Mouse (Mus musculus) urinary bladder, postnatal 25 days (tissue): ENCODE measurements around the gene Cacna1a.
A peak's percentile ranks its signal among the peaks of the same experiment; 100 is the strongest.

Source experiments
- DNase-seq: peaks from one replicate; pipeline ENCODE4 v3.0.0; 2022; ENCODE audit warnings: low spot score

Cacna1a gene

GRCm38 (mm10) chr8:84637946-84638554 lies 249.8 kb downstream of the Cacna1a start:
- DNase-seq: no peak

- peak; percentile 19 for DNase-seq
Measured at GRCm38 (mm10) chr8:84638555-84639161, 250.4 kb downstream of the Cacna1a start.

GRCm38 (mm10) chr8:84639162-84640009 lies 251.1 kb downstream of the Cacna1a start:
- DNase-seq: peak; percentile 95

GRCm38 (mm10) chr8:84640010-84640588 lies 251.9 kb downstream of the Cacna1a start:
- no peak for DNase-seq

GRCm38 (mm10) chr8:84640617-84641294 lies 252.5 kb downstream of the Cacna1a start:
- DNase-seq: no peak

- DNase-seq: no peak
Measured at GRCm38 (mm10) chr8:84641578-84642361, 253.5 kb downstream of the Cacna1a start.

GRCm38 (mm10) chr8:84643019-84643418 lies 254.8 kb downstream of the Cacna1a start:
- no peak for DNase-seq

GRCm38 (mm10) chr8:84646800-84647199 lies 258.6 kb downstream of the Cacna1a start:
- no peak for DNase-seq

DNA sequence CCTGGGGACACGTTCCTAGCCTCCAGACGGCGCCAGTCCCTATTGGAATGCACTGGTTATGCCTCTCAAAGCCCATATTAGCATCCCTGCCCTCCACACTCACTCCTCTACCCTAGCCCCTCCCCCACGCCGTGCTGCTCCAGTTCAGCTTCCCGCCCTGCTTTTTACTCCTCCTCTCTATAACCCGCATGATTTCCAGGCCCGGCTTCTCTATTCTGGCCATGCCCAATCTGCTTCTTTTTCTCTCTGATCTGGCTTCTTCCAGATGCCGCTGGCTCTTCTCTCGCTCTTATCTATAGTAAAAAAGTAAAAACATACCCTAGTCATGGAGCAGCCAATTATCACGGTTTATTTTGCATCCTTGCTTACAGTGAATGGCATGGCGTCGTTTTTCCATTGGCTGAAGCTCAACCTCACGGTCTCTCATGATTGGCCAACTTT lies 259.2 kb downstream of the Cacna1a start:
- DNase-seq: no peak

GRCm38 (mm10) chr8:84650213-84650612 lies 262.0 kb downstream of the Cacna1a start:
- DNase-seq: no peak

DNA sequence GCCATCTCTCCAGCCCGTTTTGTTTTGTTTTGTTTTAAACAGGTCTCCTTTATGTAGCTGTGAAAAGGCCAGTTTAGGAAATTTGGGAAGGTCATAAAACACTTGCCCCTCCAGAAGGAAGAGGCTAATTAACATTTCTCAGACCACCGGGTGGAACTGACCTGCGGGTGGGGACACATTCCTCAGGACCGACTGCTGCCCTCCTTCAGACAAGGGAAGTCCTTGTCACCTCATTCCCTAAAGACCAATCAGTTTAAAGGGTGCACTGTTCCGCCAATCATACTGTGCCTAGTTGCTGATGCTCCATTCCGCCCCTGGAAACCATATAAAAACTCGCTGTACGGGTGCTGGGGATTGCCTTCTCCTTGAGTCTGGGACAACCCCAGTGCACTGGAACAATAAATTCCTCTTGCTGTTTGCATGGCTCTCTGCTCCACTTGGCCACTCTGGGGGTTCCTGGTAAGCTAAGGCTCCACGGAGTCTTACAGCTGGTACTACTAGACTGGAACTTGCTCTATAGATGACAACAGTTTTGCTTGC lies 264.9 kb downstream of the Cacna1a start:
- no peak for DNase-seq

GRCm38 (mm10) chr8:84654597-84654996 lies 266.4 kb downstream of the Cacna1a start:
- DNase-seq: no peak

GRCm38 (mm10) chr8:84655336-84656190 lies 267.3 kb downstream of the Cacna1a start:
- no peak for DNase-seq

DNA sequence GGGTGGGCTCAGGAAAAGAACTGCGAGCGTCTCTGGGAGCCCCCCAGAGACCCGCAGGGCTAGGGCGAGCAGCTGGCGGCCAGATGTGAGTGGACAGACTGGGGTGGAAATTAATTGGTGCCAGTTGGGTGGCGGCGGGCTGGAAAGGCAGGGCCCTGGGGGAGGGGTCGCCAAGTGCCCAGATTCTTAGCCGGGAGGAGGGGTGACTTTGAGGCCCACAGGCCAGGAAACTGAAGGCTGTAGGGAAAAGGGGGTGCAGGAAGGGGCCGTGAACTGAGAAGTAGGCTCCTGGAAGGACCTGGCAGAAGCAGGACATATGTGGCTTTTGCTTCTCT lies 267.9 kb downstream of the Cacna1a start:
- no peak for DNase-seq

GRCm38 (mm10) chr8:84656641-84657126 lies 268.4 kb downstream of the Cacna1a start:
- DNase-seq: peak; percentile 62

- no peak for DNase-seq
Measured at GRCm38 (mm10) chr8:84657203-84657602, 269.0 kb downstream of the Cacna1a start.

DNA sequence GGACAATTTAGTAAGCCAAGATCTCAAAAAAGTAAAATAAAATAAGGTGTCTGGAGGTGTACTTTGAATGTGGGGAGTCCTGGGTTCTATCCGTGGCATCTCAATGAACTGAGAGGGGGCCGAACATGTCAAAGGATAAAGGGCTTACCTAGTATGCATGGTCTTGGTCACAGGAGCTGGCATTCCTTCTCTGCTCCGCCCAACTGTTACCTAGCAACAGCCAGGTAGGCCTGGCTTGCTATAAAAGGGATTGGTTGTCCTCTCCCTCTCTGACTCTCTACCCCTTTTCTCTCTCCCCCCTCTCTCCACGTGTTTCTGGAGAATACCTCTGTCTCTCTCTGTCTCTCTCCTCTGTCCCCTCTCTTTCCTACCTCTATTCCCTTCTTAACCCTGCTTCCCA lies 269.4 kb downstream of the Cacna1a start:
- no peak for DNase-seq

GRCm38 (mm10) chr8:84658951-84659350 lies 270.7 kb downstream of the Cacna1a start:
- no peak for DNase-seq

DNA sequence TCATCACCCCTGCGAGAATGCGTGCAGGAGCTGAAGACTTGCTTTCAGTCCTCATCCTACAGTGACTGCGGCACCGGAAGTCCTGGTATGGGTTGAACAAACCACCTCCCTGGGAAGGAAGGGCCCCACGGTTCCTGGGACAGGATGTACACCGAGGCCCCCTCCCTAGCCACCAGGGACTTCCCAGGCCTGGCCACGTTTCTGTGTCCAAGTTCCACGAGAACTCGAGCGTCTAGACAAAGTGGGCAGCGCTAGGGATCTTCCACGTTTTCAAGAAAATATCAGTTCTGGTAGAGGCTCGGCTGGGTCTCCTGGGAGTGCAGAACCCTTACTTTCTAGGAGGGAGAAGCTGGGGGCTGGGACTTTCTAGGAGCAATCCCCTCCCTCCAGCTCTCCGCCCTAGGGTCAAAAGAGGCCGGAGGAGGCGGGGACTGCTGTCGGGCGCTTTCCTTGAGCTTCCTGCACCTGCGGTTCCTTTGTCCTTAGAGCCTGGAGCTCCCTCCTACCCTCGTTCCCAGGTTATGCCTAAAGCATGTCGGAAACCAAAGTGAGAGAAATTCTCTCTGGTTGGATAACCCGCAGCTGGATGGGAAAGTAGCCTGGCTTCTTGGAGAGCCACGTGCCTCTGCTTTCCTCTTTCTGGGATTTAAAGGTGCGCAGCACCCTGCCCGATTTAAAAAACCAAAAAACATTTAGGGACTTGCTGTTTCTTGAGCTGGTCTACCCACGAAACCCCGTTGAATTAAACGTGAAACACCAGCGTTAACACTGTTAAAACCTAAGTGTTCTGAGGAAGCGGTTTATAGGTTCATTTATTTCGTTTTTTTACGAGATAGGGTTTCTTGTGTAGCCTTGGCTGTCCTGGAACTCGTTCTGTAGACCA lies 271.9 kb downstream of the Cacna1a start:
- DNase-seq: peak; percentile 46
